Mouse (Mus musculus) stomach, embryonic 14.5 days (tissue): ENCODE results near the gene Gm6268. TPM values are rescaled to one million over a fixed set of nuclear protein-coding genes. Genes with fewer than 3 reads are reported as not detected.

Experiments used
- ATAC-seq: fragments of 200-750 bp; cut with Nextera tagmentation; 2 replicates; pipeline ENCODE4 v1.8.0; 2017; ENCODE audit warnings: low read depth, moderate TSS enrichment; ENCODE audit not compliant: insufficient number of reproducible peaks, insufficient read depth, low FRiP score
- H3K27ac ChIP-seq: fragments of 300-500 bp; sonication (generic); 2 replicates; pipeline ENCODE4 v1.5.1; 2014; ENCODE audit warnings: mild to moderate bottlenecking, low read length, moderate library complexity, mixed read lengths
- H3K27me3 ChIP-seq: fragments of 300-500 bp; sonication (generic); 2 replicates; pipeline ENCODE4 v1.6.1; 2014; ENCODE audit warnings: low read length, control low read depth, mixed read lengths; ENCODE audit not compliant: control insufficient read depth, insufficient read depth
- H3K36me3 ChIP-seq: fragments of 300-500 bp; sonication (generic); 2 replicates; pipeline ENCODE4 v1.6.1; 2014; ENCODE audit warnings: mild to moderate bottlenecking, control low read depth, low read length, moderate library complexity, mixed read lengths; ENCODE audit not compliant: control insufficient read depth, insufficient read depth
- H3K4me1 ChIP-seq: fragments of 300-500 bp; sonication (generic); 2 replicates; pipeline ENCODE4 v1.6.1; 2014; ENCODE audit warnings: low read length, control low read depth, mixed read lengths; ENCODE audit not compliant: control insufficient read depth, insufficient read depth
- H3K4me2 ChIP-seq: fragments of 300-500 bp; sonication (generic); replicated peaks from 2 replicates; pipeline ENCODE4 v1.6.1; 2014; ENCODE audit warnings: low read depth, low read length, control low read depth
- H3K4me3 ChIP-seq: fragments of 300-500 bp; sonication (generic); 2 replicates; pipeline ENCODE4 v1.5.1; 2014; ENCODE audit warnings: low read depth, low read length, control low read depth
- H3K9ac ChIP-seq: fragments of 300-500 bp; sonication (generic); replicated peaks from 2 replicates; pipeline ENCODE4 v1.6.1; 2014; ENCODE audit warnings: low read depth, mild to moderate bottlenecking, control low read depth, low read length, moderate library complexity, mixed read lengths
- H3K9me3 ChIP-seq: fragments of 300-500 bp; sonication (generic); 2 replicates; pipeline ENCODE4 v1.6.1; 2016; ENCODE audit warnings: low read depth, low read length, control low read depth; ENCODE audit not compliant: control insufficient read depth
- WGBS: fragments of 180-500 bp; shearing (Covaris S2); extraction: QIAGEN DNeasy Blood & Tissue Kit; methylation state at CpG from one replicate; pipeline ENCODE4 v1.1.7; 2014; 5-methylcytosine and 5-hydroxymethylcytosine counted together
- microRNA-seq: library from miRNA; unstranded; fragments of <30 nt; microRNA quantifications from one replicate; pipeline ENCODE4, GENCODE M21; 2016
- polyA plus RNA-seq: library from polyadenylated mRNA; unstranded; fragments of >200 nt; fragmentation: Nextera tagmentation; extraction: Ambion mirVana; gene quantifications from 2 replicates; pipeline ENCODE4 v1.2.1, GENCODE M21; 2014

Gm6268 gene
- polyA plus RNA-seq, 1 experiment from 2014 or later: not detected

GRCm38 (mm10) chrX:36434993-36435392, 33.9 kb downstream of the Gm6268 start:
- Histone ChIP-seq H3K4me1 (no peaks in the 10 kb centered on the region), H3K27me3 (no peaks in the 10 kb centered on the region), H3K4me2 (no peak overlapping the region), H3K4me3 (no peak overlapping the region), H3K27ac (no peak overlapping the region), H3K9me3 (no peaks in the 10 kb centered on the region), H3K9ac (no peak overlapping the region), H3K36me3 (no peaks in the 10 kb centered on the region)
- WGBS: 44% methylated on average over 6 of the region's 6 CpGs
- ATAC-seq: no peak

DNA sequence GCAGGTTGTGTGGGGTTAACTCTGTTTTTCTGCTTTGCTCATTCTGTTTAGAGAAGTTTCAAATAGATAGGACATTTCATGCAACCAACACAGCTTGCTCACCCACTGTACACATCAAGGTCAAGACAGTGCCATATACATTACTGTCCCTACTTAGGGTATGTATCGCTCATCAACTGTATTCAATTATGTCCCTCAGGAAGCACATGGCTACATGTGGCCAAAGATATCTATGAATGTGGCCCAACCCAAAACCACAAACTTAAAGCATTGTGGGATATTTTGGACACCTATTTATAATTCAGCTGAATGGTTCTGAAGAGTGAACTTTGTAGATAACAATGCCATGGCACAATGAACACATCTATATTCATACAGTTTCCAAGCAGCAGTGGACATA, 36.9 kb downstream of the Gm6268 start:
- no peak for ATAC-seq
- Histone ChIP-seq H3K27ac (no peak overlapping the region), H3K4me1 (no peaks in the 10 kb centered on the region), H3K27me3 (no peaks in the 10 kb centered on the region), H3K4me3 (no peak overlapping the region), H3K36me3 (no peaks in the 10 kb centered on the region), H3K4me2 (no peak overlapping the region), H3K9ac (no peak overlapping the region), H3K9me3 (no peaks in the 10 kb centered on the region)
- WGBS: 100% methylated on average over 1 of the region's 1 CpGs

Small RNA genes within 50 kb of the gene (microRNA-seq; reads per million reads assigned to microRNA genes)
- not detected for gene Gm44485

Other genes starting within 250 kb of the Gm6268 start
- gene Zcchc12, start 205.4 kb upstream of the Gm6268 start, polyA plus RNA-seq: 21.7 and 26.4 TPM in 2 replicates
- gene Lonrf3, start 72.9 kb upstream of the Gm6268 start, polyA plus RNA-seq: 0.46 and 0.74 TPM in 2 replicates
- gene Gm14569, start 90.5 kb downstream of the Gm6268 start, polyA plus RNA-seq: not detected in 2 replicates
- 245 and 259 TPM in 2 replicates for gene Pgrmc1, start 196.9 kb downstream of the Gm6268 start, polyA plus RNA-seq
- 2.3 and 2.4 TPM in 2 replicates for gene Akap17b, start 244.1 kb downstream of the Gm6268 start, polyA plus RNA-seq